Mouse (Mus musculus): ENCODE results near the gene Arsg. TPM values are rescaled to one million over a fixed set of nuclear protein-coding genes. Genes with fewer than 3 reads are reported as not detected.
"Not testable (repeated sequence)": the region's sequence is repeated elsewhere in the genome, so short reads cannot be mapped to it uniquely, and the experiment has no call there.

Gene Arsg
- polyA plus RNA-seq, 1 experiment from 2014 or later: 2.9 TPM

DNA sequence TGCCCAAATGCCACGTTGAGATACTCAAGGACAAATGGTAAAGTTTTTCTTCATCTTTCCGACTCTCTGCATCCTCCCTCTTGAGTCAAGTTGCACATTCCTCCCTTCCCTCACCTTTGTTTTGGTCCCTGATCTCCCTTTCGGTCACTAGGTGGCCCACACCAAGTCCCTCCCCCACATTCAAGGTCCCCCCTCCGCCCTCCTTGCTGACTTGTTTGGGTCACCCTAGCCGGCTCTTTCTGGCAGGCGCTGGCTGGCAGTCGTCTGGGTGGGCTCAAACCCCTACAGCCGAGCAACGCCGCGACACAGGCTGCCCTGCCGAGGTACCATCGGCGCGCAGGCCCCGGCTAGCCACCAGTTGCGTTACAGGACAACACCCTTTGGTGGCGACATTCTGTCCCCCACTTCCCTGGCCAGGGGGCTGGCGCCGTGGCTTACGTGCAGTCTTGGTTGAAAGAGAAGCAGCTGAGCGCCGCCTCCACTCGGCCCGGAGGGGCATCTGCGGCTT lies 137.7 kb downstream of the Arsg start:
- peak overlapping the region; percentile 62 for H3K9ac ChIP-seq (replicated peaks; ENCODE audit: low read depth, low read length)
- no peaks in the 10 kb centered on the region for H3K9me3 ChIP-seq (ENCODE audit: control insufficient read depth, low read length)
- H3K27ac ChIP-seq (ENCODE audit: low read depth, low read length): peak overlapping the region; percentile 69
- 0% methylated on average over 25 of the region's 26 CpGs for WGBS
- no peaks in the 10 kb centered on the region for H3K36me3 ChIP-seq (ENCODE audit: control insufficient read depth, insufficient read depth, low read length)
- peaks cover 4% of the 10 kb centered on the region; the same call in 1 of the 2 replicates for H3K4me1 ChIP-seq (ENCODE audit: control insufficient read depth, insufficient read depth, low read length)
- peak overlapping the region; percentile 64 for H3K4me3 ChIP-seq (ENCODE audit: low read depth, low read length)
- H3K4me2 ChIP-seq (ENCODE audit: low read depth, low read length): peak overlapping the region; percentile 84
- H3K27me3 ChIP-seq (ENCODE audit: control insufficient read depth, insufficient read depth, low read length): no peaks in the 10 kb centered on the region
- ATAC-seq (ENCODE audit: low read depth): no peak

DNA sequence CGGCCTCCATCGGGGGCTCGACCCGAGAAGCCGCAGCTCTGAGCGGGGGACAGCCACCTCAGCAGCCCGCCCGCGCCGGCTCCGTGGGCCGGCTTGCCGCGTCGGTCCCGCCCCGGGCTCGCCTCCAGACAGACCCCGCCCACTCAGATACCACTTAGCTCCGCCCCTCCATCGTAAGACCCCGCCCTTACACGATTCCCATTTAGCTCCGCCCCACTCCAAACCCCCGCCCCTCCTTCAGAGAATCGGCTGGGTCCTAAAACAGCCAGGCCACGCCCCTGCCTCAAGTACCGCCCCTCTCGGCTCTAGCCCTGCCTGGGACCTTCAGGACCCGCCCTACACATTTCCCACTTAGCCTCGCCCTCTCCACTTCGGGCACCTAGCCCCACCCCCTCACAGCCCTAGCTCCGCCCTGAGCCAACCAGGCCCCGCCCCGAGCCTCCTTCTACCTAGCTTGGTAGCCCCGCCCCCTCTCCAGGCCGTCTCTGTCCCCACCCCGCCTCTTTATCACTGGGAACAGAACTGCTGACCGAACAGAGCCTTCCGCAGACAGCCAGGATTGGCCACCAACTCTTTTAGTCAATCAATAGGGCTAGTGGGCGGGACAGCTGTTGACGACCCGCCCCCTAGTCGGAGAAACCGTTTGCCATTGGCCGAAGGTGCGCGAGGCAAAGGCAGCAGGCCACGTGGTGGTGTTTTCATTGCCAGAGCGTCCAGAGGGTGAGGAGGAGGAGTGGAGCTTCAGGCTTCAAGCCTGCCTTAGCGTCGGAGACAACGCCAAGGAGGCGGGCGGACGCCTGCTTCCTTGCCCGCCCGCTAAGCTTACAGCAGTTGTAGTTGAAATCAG lies 138.4 kb downstream of the Arsg start, which contains the start of gene Wipi1:
Wipi1 (minus strand) TSS at position 665 of the 847 bp plus-strand sequence.
- peak; percentile 96 for ATAC-seq (ENCODE audit: low read depth)

DNA sequence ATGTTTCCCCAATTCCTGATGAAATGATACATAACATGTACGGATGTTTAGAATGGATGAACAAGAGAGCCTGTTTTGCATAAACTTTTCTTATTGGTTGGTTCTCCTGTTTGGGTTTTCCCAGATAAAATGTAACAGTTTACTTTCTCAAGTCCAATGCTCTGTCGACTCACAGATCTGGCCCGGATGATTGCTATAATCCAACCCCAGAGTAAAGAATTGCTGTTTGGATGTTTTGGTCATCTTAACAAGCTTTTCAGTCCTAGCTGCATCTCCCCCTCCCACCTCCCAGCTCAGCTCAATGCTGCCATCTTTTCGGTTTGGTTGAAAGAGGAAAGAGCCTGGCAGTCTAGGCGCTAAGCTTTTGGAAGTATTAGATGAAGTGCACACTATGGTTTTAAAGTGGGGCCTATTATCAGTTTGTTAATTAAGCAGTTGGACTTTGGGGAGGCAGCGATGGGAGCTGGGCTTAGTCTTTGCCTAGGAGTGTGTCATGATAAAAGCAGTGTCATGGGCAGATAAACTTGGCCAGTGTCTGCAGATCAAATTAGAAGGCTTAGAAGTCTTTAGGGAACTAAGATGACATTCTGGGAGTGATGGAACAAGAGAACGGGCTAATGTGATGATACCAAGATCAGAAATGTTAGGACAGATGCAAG lies 139.8 kb downstream of the Arsg start:
- no peak overlapping the region for H3K4me3 ChIP-seq (ENCODE audit: low read depth, low read length)
- no peak for ATAC-seq (ENCODE audit: low read depth)
- WGBS: 70% methylated on average over 7 of the region's 7 CpGs
- no peaks in the 10 kb centered on the region for H3K36me3 ChIP-seq (ENCODE audit: control insufficient read depth, insufficient read depth, low read length)
- H3K4me2 ChIP-seq (ENCODE audit: low read depth, low read length): no peak overlapping the region
- no peaks in the 10 kb centered on the region for H3K9me3 ChIP-seq (ENCODE audit: control insufficient read depth, low read length)
- no peak overlapping the region for H3K27ac ChIP-seq (ENCODE audit: low read depth, low read length)
- H3K4me1 ChIP-seq (ENCODE audit: control insufficient read depth, insufficient read depth, low read length): peaks cover 4% of the 10 kb centered on the region; the same call in 1 of the 2 replicates
- no peaks in the 10 kb centered on the region for H3K27me3 ChIP-seq (ENCODE audit: control insufficient read depth, insufficient read depth, low read length)
- H3K9ac ChIP-seq (replicated peaks; ENCODE audit: low read depth, low read length): no peak overlapping the region

More for the DNA sequence above, 138.4 kb downstream of the Arsg start, which contains the start of gene Wipi1:
- Histone ChIP-seq H3K4me2 (ENCODE audit: low read depth, low read length) (peak within 1 kb of the TSS; percentile 84), H3K9ac (replicated peaks; ENCODE audit: low read depth, low read length) (peak within 1 kb of the TSS; percentile 62), H3K4me1 (ENCODE audit: control insufficient read depth, insufficient read depth, low read length) (peaks cover 4% of the 10 kb centered on the region; the same call in 1 of the 2 replicates), H3K36me3 (ENCODE audit: control insufficient read depth, insufficient read depth, low read length) (no peaks in the 10 kb centered on the region), H3K9me3 (ENCODE audit: control insufficient read depth, low read length) (no peaks in the 10 kb centered on the region), H3K27ac (ENCODE audit: low read depth, low read length) (peak within 1 kb of the TSS; percentile 69), H3K27me3 (ENCODE audit: control insufficient read depth, insufficient read depth, low read length) (no peaks in the 10 kb centered on the region), H3K4me3 (ENCODE audit: low read depth, low read length) (peak within 1 kb of the TSS; percentile 64)
- under 1% methylated on average over 58 of the region's 58 CpGs for WGBS

DNA sequence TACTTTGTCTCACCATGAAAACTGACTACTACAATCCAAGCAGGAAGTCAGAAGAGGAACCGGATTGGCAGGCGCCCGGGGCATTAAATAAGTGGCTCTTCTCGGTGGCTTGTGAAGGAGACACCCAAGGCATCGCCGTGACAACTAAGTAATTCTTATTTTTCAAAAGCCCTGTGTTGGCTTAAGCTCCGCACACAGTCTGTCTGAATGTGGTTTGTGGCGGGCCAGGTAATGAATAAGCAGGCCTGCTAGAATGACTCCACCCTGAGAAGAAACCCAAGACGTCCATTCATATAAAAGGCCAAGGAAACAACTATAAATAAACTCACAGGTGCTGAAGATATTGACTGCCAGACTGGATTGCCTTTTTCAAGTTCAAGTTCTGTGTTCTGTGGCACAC lies 142.1 kb downstream of the Arsg start:
- no peak for ATAC-seq (ENCODE audit: low read depth)
- H3K4me3 ChIP-seq (ENCODE audit: low read depth, low read length): no peak overlapping the region
- 75% methylated on average over 9 of the region's 9 CpGs for WGBS
- H3K27me3 ChIP-seq (ENCODE audit: control insufficient read depth, insufficient read depth, low read length): no peaks in the 10 kb centered on the region
- no peak overlapping the region for H3K9ac ChIP-seq (replicated peaks; ENCODE audit: low read depth, low read length)
- H3K9me3 ChIP-seq (ENCODE audit: control insufficient read depth, low read length): no peaks in the 10 kb centered on the region
- H3K4me1 ChIP-seq (ENCODE audit: control insufficient read depth, insufficient read depth, low read length): peaks cover 3% of the 10 kb centered on the region; the same call in 1 of the 2 replicates
- H3K27ac ChIP-seq (ENCODE audit: low read depth, low read length): no peak overlapping the region
- H3K36me3 ChIP-seq (ENCODE audit: control insufficient read depth, insufficient read depth, low read length): no peaks in the 10 kb centered on the region
- no peak overlapping the region for H3K4me2 ChIP-seq (ENCODE audit: low read depth, low read length)

DNA sequence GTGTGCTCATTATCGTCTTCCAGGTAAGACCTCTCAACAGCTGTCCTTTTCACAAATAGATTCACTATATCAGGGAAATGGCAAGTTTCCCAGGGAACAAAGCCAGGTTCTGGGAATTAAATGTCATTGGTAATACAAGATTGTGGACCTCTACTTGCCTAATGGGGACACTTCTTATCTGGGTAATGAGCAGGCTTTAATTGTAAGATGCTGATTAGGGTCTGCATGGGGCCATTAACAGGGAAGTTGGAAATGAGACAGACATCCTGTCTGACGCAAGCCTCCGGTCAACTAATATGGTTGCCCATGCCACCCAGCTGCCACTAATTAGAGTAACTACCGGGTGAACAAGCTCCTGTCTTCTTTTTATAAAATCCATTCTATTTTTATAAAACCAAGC lies 143.2 kb downstream of the Arsg start:
- H3K4me3 ChIP-seq (ENCODE audit: low read depth, low read length): no peak overlapping the region
- H3K36me3 ChIP-seq (ENCODE audit: control insufficient read depth, insufficient read depth, low read length): no peaks in the 10 kb centered on the region
- no peaks in the 10 kb centered on the region for H3K4me1 ChIP-seq (ENCODE audit: control insufficient read depth, insufficient read depth, low read length)
- no peaks in the 10 kb centered on the region for H3K27me3 ChIP-seq (ENCODE audit: control insufficient read depth, insufficient read depth, low read length)
- no peak overlapping the region for H3K27ac ChIP-seq (ENCODE audit: low read depth, low read length)
- no peak overlapping the region for H3K4me2 ChIP-seq (ENCODE audit: low read depth, low read length)
- H3K9me3 ChIP-seq (ENCODE audit: control insufficient read depth, low read length): no peaks in the 10 kb centered on the region
- no peak overlapping the region for H3K9ac ChIP-seq (replicated peaks; ENCODE audit: low read depth, low read length)
- ATAC-seq (ENCODE audit: low read depth): no peak
- 70% methylated on average over 4 of the region's 4 CpGs for WGBS

DNA sequence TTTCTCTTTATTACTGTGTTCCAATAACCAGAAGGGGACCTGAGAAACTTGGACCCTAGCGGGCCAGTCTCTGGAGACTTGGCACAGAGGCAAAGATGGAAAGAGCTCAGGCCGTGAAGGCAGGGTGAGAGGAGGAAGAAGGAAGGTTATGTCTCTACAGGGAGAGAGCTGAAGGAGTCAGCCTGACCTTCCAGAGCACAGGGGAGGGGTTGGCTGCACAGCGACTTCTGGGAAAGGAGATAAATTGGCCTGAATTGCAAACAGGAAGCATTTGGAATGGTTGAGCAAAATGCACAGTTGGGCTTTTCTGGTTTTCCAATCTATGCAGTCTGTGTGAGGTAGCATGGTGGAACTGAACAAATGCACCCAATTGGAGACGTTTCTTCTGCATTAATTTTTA lies 143.6 kb downstream of the Arsg start:
- ATAC-seq (ENCODE audit: low read depth): no peak
- H3K27ac ChIP-seq (ENCODE audit: low read depth, low read length): no peak overlapping the region
- no peak overlapping the region for H3K4me2 ChIP-seq (ENCODE audit: low read depth, low read length)
- no peak overlapping the region for H3K9ac ChIP-seq (replicated peaks; ENCODE audit: low read depth, low read length)
- no peaks in the 10 kb centered on the region for H3K27me3 ChIP-seq (ENCODE audit: control insufficient read depth, insufficient read depth, low read length)
- 69% methylated on average over 4 of the region's 4 CpGs for WGBS
- no peaks in the 10 kb centered on the region for H3K4me1 ChIP-seq (ENCODE audit: control insufficient read depth, insufficient read depth, low read length)
- no peaks in the 10 kb centered on the region for H3K9me3 ChIP-seq (ENCODE audit: control insufficient read depth, low read length)
- H3K4me3 ChIP-seq (ENCODE audit: low read depth, low read length): no peak overlapping the region
- H3K36me3 ChIP-seq (ENCODE audit: control insufficient read depth, insufficient read depth, low read length): no peaks in the 10 kb centered on the region

DNA sequence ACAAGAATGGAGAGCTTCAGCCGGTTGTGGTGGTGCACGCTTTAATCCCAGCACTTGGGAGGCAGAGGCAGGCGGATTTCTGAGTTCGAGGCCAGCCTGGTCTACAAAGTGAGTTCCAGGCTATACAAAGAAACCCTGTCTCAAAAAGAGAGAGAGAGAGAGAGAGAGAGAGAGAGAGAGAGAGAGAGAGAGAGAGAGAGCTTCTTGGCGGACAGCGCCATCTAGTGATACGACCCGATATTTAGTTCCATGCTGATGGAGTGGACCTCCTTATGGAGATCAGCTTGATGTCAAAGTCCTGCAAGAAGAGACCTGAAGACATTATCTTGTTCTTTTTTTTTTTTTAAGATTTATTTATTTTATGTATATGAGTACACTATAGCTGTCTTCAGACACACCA lies 145.9 kb downstream of the Arsg start:
- H3K4me2 ChIP-seq (ENCODE audit: low read depth, low read length); ATAC-seq (ENCODE audit: low read depth): not testable (repeated sequence)
- WGBS: 37% methylated on average over 8 of the region's 8 CpGs

DNA sequence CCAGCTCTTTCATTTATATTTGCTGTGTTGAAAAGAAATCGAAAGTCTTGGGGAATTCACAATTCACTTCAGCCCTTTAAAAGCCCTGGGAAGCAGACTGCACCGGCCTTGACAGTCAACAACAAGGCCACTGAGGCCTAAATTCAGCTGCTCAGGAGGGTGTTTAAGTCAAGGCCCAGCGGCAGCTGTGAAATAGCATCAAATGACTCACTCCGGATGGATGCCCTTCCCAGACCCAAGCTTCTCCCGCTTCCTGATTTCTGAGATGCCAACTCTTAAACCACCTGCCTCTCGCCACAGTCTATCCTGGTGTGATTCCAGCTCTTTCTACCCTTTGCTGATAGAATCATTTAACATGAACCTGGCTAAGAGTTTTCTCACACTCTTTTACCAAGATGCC lies 147.2 kb downstream of the Arsg start:
- ATAC-seq (ENCODE audit: low read depth): no peak
- Histone ChIP-seq H3K9me3 (ENCODE audit: control insufficient read depth, low read length) (no peaks in the 10 kb centered on the region), H3K36me3 (ENCODE audit: control insufficient read depth, insufficient read depth, low read length) (no peaks in the 10 kb centered on the region), H3K4me1 (ENCODE audit: control insufficient read depth, insufficient read depth, low read length) (no peaks in the 10 kb centered on the region), H3K27ac (ENCODE audit: low read depth, low read length) (no peak overlapping the region), H3K4me3 (ENCODE audit: low read depth, low read length) (no peak overlapping the region), H3K27me3 (ENCODE audit: control insufficient read depth, insufficient read depth, low read length) (no peaks in the 10 kb centered on the region), H3K4me2 (ENCODE audit: low read depth, low read length) (no peak overlapping the region), H3K9ac (replicated peaks; ENCODE audit: low read depth, low read length) (no peak overlapping the region)
- 87% methylated on average over 6 of the region's 6 CpGs for WGBS

More for the DNA sequence above, 145.9 kb downstream of the Arsg start:
- not testable (repeated sequence) for H3K27me3 ChIP-seq (ENCODE audit: control insufficient read depth, insufficient read depth, low read length); H3K4me3 ChIP-seq (ENCODE audit: low read depth, low read length); H3K9me3 ChIP-seq (ENCODE audit: control insufficient read depth, low read length); H3K27ac ChIP-seq (ENCODE audit: low read depth, low read length); H3K4me1 ChIP-seq (ENCODE audit: control insufficient read depth, insufficient read depth, low read length); H3K9ac ChIP-seq (replicated peaks; ENCODE audit: low read depth, low read length); H3K36me3 ChIP-seq (ENCODE audit: control insufficient read depth, insufficient read depth, low read length)

DNA sequence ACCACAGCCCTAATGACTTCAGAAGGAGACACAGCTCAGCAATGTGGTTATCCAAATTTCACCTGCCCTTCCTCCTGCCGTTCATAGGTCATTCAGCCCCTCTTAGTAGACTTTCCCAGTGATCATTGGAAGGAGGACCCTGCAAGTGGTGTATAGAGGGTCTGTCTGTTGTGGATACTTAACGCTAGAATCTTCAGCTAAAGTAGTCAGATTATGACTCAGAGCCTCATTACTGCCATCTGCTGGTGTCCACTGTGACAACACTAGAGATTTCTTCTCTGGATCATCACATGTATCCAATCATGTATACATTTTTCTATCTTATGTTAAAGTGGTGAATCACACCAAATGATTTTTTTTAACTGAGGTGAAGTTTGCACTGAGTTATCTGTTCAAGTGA lies 148.0 kb downstream of the Arsg start:
- no peaks in the 10 kb centered on the region for H3K4me1 ChIP-seq (ENCODE audit: control insufficient read depth, insufficient read depth, low read length)
- H3K9me3 ChIP-seq (ENCODE audit: control insufficient read depth, low read length): no peaks in the 10 kb centered on the region
- no peak; the same call in 1 of the 2 replicates for ATAC-seq (ENCODE audit: low read depth)
- H3K27me3 ChIP-seq (ENCODE audit: control insufficient read depth, insufficient read depth, low read length): no peaks in the 10 kb centered on the region
- 3% methylated on average over 2 of the region's 2 CpGs for WGBS
- H3K4me2 ChIP-seq (ENCODE audit: low read depth, low read length): no peak overlapping the region
- H3K4me3 ChIP-seq (ENCODE audit: low read depth, low read length): no peak overlapping the region
- no peak overlapping the region for H3K27ac ChIP-seq (ENCODE audit: low read depth, low read length)
- H3K36me3 ChIP-seq (ENCODE audit: control insufficient read depth, insufficient read depth, low read length): no peaks in the 10 kb centered on the region
- no peak overlapping the region for H3K9ac ChIP-seq (replicated peaks; ENCODE audit: low read depth, low read length)

Data from neural tube, embryonic 14.5 days (tissue).